Mouse (Mus musculus): ENCODE measurements around the gene Col26a1. TPM values are rescaled to one million over a fixed set of nuclear protein-coding genes. Genes with fewer than 3 reads are reported as not detected.

Gene Col26a1
- total RNA-seq, 1 experiment: 2.9 TPM

- Histone ChIP-seq H3K9ac (ENCODE audit: insufficient read depth, low read depth, low read length, poor library complexity, severe bottlenecking) (no peak overlapping the region), H3K9me3 (ENCODE audit: control insufficient read depth, insufficient read depth, low read depth, low read length) (no peaks in the 10 kb centered on the region), H3K36me3 (ENCODE audit: control insufficient read depth, insufficient read depth, low read length, poor library complexity, severe bottlenecking) (no peaks in the 10 kb centered on the region), H3K27ac (ENCODE audit: insufficient read depth, low read depth, low read length, poor library complexity, severe bottlenecking) (no peak overlapping the region), H3K4me1 (ENCODE audit: control insufficient read depth in 2 of 2, insufficient read depth in 2 of 2, low read length in 2 of 2, poor library complexity in 1 of 2) (peaks cover 0 to 2% of the 10 kb centered on the region in 2 experiments; a peak in 2 of 4 replicates), H3K4me3 (ENCODE audit: insufficient read depth in 1 of 2, low read depth in 1 of 2, low read length in 2 of 2, poor library complexity in 1 of 2, severe bottlenecking in 1 of 2) (no peak overlapping the region)
- in situ Hi-C loops (cut with MboI; ENCODE audit: low sequenced_read_pairs in 2 of 2, unreplicated experiment in 2 of 2): no loop called here
- no peak for TF ChIP-seq ZNF384 (IDR thresholded peaks at IDR 0.05; ENCODE audit: low read depth, low read length)
- TF ChIP-seq HCFC1 (IDR thresholded peaks at IDR 0.05; ENCODE audit: borderline replicate concordance, insufficient read depth, low read length): no peak
- no peak for TF ChIP-seq CHD2 (IDR thresholded peaks at IDR 0.05; ENCODE audit: low read depth, low read length)
- TF ChIP-seq MAFK (IDR thresholded peaks at IDR 0.05; ENCODE audit: insufficient read depth, low read depth, low read length): 0 out of 2 replicates have a peak, but pooled peaks have one; percentile 31
- TF ChIP-seq ZC3H11A (IDR thresholded peaks at IDR 0.05; ENCODE audit: borderline replicate concordance, low read depth, low read length): no peak
- no peak for DNase-seq (ENCODE audit: low read depth, low spot score)
These were observed 52.9 kb downstream of the Col26a1 start for GRCm38 (mm10) chr5:136830156-136830555.

GRCm38 (mm10) chr5:136821971-136822370, 61.0 kb downstream of the Col26a1 start:
- no peak for TF ChIP-seq MAFK (IDR thresholded peaks at IDR 0.05; ENCODE audit: insufficient read depth, low read depth, low read length)
- TF ChIP-seq ZNF384 (IDR thresholded peaks at IDR 0.05; ENCODE audit: low read depth, low read length): no peak
- TF ChIP-seq ZC3H11A (IDR thresholded peaks at IDR 0.05; ENCODE audit: borderline replicate concordance, low read depth, low read length): no peak
- no peak for TF ChIP-seq CHD2 (IDR thresholded peaks at IDR 0.05; ENCODE audit: low read depth, low read length)
- no peak for TF ChIP-seq HCFC1 (IDR thresholded peaks at IDR 0.05; ENCODE audit: borderline replicate concordance, insufficient read depth, low read length)
- DNase-seq (ENCODE audit: low read depth, low spot score): no peak
- H3K4me3 ChIP-seq (ENCODE audit: insufficient read depth in 1 of 2, low read depth in 1 of 2, low read length in 2 of 2, poor library complexity in 1 of 2, severe bottlenecking in 1 of 2): no peak overlapping the region
- no peak overlapping the region for H3K27ac ChIP-seq (ENCODE audit: insufficient read depth, low read depth, low read length, poor library complexity, severe bottlenecking)
- no peaks in the 10 kb centered on the region for H3K9me3 ChIP-seq (ENCODE audit: control insufficient read depth, insufficient read depth, low read depth, low read length)
- no peak overlapping the region for H3K9ac ChIP-seq (ENCODE audit: insufficient read depth, low read depth, low read length, poor library complexity, severe bottlenecking)
- in situ Hi-C loops (cut with MboI; ENCODE audit: low sequenced_read_pairs in 2 of 2, unreplicated experiment in 2 of 2): no loop called here
- no peaks in the 10 kb centered on the region for H3K36me3 ChIP-seq (ENCODE audit: control insufficient read depth, insufficient read depth, low read length, poor library complexity, severe bottlenecking)
- H3K4me1 ChIP-seq (ENCODE audit: control insufficient read depth in 2 of 2, insufficient read depth in 2 of 2, low read length in 2 of 2, poor library complexity in 1 of 2): peaks cover 0 to 5% of the 10 kb centered on the region in 2 experiments; a peak in 2 of 4 replicates

GRCm38 (mm10) chr5:136820911-136821310, 62.1 kb downstream of the Col26a1 start:
- peaks cover 0 to 5% of the 10 kb centered on the region in 2 experiments; a peak in 2 of 4 replicates for H3K4me1 ChIP-seq (ENCODE audit: control insufficient read depth in 2 of 2, insufficient read depth in 2 of 2, low read length in 2 of 2, poor library complexity in 1 of 2)
- no peak overlapping the region for H3K27ac ChIP-seq (ENCODE audit: insufficient read depth, low read depth, low read length, poor library complexity, severe bottlenecking)
- in situ Hi-C loops (cut with MboI; ENCODE audit: low sequenced_read_pairs in 2 of 2, unreplicated experiment in 2 of 2): no loop called here
- H3K9ac ChIP-seq (ENCODE audit: insufficient read depth, low read depth, low read length, poor library complexity, severe bottlenecking): no peak overlapping the region
- no peak overlapping the region for H3K4me3 ChIP-seq (ENCODE audit: insufficient read depth in 1 of 2, low read depth in 1 of 2, low read length in 2 of 2, poor library complexity in 1 of 2, severe bottlenecking in 1 of 2)
- TF ChIP-seq HCFC1 (IDR thresholded peaks at IDR 0.05; ENCODE audit: borderline replicate concordance, insufficient read depth, low read length) (no peak), MAFK (IDR thresholded peaks at IDR 0.05; ENCODE audit: insufficient read depth, low read depth, low read length) (no peak), ZNF384 (IDR thresholded peaks at IDR 0.05; ENCODE audit: low read depth, low read length) (no peak), CHD2 (IDR thresholded peaks at IDR 0.05; ENCODE audit: low read depth, low read length) (no peak), ZC3H11A (IDR thresholded peaks at IDR 0.05; ENCODE audit: borderline replicate concordance, low read depth, low read length) (no peak)
- no peaks in the 10 kb centered on the region for H3K9me3 ChIP-seq (ENCODE audit: control insufficient read depth, insufficient read depth, low read depth, low read length)
- no peak for DNase-seq (ENCODE audit: low read depth, low spot score)
- H3K36me3 ChIP-seq (ENCODE audit: control insufficient read depth, insufficient read depth, low read length, poor library complexity, severe bottlenecking): no peaks in the 10 kb centered on the region

- Histone ChIP-seq H3K9ac (ENCODE audit: insufficient read depth, low read depth, low read length, poor library complexity, severe bottlenecking) (no peak overlapping the region), H3K36me3 (ENCODE audit: control insufficient read depth, insufficient read depth, low read length, poor library complexity, severe bottlenecking) (no peaks in the 10 kb centered on the region), H3K9me3 (ENCODE audit: control insufficient read depth, insufficient read depth, low read depth, low read length) (no peaks in the 10 kb centered on the region), H3K4me3 (ENCODE audit: insufficient read depth in 1 of 2, low read depth in 1 of 2, low read length in 2 of 2, poor library complexity in 1 of 2, severe bottlenecking in 1 of 2) (no peak overlapping the region), H3K27ac (ENCODE audit: insufficient read depth, low read depth, low read length, poor library complexity, severe bottlenecking) (no peak overlapping the region), H3K4me1 (ENCODE audit: control insufficient read depth in 2 of 2, insufficient read depth in 2 of 2, low read length in 2 of 2, poor library complexity in 1 of 2) (peaks cover 0 to 5% of the 10 kb centered on the region in 2 experiments; a peak in 2 of 4 replicates)
- in situ Hi-C loops (cut with MboI; ENCODE audit: low sequenced_read_pairs in 2 of 2, unreplicated experiment in 2 of 2): no loop called here
- DNase-seq (ENCODE audit: low read depth, low spot score): no peak
- TF ChIP-seq MAFK (IDR thresholded peaks at IDR 0.05; ENCODE audit: insufficient read depth, low read depth, low read length) (no peak), HCFC1 (IDR thresholded peaks at IDR 0.05; ENCODE audit: borderline replicate concordance, insufficient read depth, low read length) (no peak), ZC3H11A (IDR thresholded peaks at IDR 0.05; ENCODE audit: borderline replicate concordance, low read depth, low read length) (no peak), ZNF384 (IDR thresholded peaks at IDR 0.05; ENCODE audit: low read depth, low read length) (no peak), CHD2 (IDR thresholded peaks at IDR 0.05; ENCODE audit: low read depth, low read length) (no peak)
These were observed 63.3 kb downstream of the Col26a1 start for GRCm38 (mm10) chr5:136819686-136820085.

All from ES-E14 (cell line).